Mouse (Mus musculus) adrenal gland, postnatal 4 days (tissue): ENCODE results near the gene Prph2. TPM values are rescaled to one million over a fixed set of nuclear protein-coding genes. Genes with fewer than 3 reads are reported as not detected.

Source experiments
- DNase-seq, 2 experiments: peaks; one replicate each; pipeline ENCODE4 v3.0.0; 2021 to 2022; ENCODE audit warnings: low spot score in 2 of 2, mixed read lengths in 2 of 2
- total RNA-seq, 2 experiments: library from RNA; stranded (reverse); gene quantifications; 2 replicates each; pipeline ENCODE4 v1.2.3; 2021

The Prph2 gene
- total RNA-seq, 2 experiments from 2014 or later, result not detected

DNA sequence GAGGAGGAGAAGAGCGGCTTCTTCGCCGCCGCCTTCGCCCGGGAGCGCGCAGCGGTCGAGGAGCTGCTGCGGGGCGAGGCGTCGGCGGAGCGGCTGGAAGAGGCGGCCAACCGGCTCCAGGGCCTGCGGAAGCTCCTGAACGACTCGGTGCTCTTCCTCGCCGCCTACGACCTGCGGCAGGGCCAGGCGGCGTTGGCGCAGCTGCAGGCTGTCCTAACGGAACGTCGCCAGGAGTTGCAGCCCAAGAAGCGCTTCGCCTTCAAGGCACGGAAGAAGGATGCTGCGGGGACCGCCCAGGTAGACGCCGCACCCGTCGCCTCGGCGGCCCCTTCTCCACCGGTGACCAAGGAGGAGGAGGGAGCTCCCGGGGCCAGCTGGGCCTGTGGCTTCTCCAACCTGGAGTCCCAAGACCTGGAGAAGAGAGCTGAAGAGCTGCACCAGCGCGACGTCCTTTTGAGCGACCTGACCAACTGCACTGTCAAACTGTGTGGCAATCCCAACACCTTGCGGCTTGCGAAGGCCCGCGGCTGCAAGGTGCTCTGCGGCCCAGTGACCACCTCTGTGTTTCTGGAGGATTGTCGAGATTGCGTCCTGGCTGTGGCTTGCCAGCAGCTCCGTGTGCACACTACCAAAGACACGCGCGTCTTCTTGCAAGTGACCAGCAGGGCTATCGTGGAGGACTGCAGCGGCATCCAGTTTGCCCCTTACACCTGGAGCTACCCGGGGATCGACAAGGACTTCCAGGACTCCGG, 19.2 kb upstream of the Prph2 start:
- DNase-seq, result peak in 1 of 2 experiments; percentile 16

DNA sequence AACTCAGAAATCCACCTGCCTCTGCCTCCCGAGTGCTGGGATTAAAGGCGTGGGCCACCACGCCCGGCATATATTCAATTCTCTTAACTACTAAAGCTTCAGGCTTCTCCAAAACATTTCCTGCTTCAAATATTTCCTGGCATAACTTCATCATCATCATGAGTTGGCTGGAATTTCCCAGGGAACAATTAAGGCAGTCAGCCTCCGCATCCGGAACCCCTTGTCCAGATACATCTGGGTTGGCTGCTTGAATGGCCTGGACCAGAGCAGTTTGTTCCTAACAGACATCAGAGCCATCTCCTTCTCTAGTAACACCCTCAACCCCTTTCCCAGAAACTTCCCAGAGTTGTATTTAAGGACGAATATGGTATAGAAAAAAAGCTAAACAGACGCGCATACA, 14.8 kb upstream of the Prph2 start:
- no peak for DNase-seq

DNA sequence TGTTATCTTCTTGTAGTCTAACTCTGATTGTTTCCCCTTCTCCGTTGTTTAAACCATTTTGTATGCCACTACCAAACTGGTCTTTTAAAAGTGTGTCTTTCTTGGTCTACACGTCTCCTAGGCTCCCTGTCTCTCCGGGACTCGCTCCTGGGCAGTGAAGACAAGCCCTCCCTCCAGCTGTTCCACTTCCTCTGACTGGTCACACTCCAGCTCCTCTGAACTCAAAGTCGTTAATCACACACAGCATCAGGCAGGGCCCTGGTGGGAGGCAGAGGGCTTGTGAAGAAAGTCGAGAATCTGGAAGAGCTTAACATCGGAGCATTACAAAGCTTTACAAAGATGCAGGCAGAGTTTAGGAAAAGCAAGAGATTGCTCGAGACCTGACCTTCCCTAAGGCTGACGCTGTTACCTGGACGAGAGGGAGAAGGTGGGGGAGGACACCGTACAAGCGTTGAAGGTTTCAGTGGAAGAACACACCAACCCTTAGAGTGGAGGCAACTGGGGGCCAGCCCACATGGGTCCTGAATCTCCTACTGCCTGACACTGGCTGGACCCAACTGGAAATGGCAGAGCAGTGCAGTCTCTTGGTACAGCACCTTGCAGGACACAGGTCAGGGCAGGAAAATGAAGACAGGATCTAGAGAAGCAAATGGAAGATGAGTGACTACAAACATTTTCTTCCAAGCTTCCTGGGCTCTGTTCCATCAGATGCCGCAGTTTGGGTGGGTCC, 12.9 kb upstream of the Prph2 start:
- DNase-seq, result no peak

DNA sequence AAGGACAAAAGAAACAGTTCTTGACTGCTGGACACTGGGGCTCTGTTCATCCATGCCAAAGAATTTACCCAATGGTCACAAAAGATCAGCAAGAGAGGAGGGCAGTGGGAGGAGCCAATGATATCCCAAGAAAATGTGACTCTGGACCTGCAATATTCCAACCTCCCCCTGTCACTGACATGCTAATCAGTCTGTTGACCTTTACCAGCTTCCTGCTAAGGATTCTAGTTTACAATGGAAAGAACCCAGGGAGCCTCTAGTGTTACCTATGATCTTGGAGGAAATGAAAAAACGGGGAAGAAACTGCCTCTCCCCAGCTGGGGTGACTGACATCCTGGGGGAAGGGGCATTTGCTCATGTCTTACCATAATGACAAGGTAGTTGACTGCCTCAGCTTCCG, 9.3 kb upstream of the Prph2 start:
- no peak for DNase-seq

DNA sequence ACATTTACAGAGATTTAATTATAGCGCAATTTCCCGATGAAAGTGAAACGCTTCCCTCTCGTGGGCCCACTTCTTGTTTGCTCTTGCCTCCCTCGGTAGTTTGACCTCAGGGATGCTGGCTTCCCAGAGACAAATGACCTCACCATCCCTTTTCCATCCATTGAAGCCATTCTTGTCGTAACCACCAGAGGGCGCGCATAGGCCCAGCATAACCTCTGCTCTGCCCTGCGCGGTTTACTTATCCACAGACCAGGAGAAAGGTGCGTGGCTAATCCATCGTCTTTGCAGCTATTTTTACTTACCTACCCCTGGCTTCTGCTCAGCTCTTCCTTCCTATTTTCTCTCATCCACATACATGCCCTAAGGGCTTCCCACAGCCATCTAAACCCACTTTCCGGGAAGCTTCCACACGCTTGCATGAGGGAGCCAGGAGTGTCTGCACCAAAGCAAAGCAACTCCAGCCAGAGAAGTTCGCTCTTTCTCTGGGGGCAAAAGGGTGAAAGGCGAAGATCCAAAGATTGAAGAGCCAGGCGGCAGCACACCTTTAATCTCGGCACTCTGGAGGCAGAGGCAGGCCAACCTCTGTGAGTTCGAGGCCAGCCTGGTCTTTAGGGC, 6.3 kb upstream of the Prph2 start:
- DNase-seq, result peak; percentile 55 to 61

DNA sequence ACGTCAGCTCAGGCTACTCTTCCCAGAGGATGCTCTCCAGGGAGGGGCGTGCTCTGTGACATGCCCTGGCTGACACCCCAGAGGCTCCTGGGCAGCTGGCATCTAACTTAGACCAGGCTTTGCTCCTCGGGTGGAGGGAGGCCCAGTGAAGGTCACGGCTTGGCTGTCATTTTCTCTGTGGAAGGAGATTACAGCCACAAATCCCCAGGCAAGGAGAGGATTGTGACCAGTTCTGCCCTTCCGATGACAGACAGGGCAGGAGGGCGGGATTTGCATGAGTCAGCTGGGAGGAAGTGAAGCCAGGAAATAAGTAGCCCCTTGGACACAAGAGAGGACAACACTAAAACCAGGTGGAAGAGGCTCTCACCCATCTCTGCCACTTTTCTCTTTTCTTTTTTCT, 2.1 kb downstream of the Prph2 start:
- peak in 1 of 2 experiments; percentile 11 for DNase-seq

DNA sequence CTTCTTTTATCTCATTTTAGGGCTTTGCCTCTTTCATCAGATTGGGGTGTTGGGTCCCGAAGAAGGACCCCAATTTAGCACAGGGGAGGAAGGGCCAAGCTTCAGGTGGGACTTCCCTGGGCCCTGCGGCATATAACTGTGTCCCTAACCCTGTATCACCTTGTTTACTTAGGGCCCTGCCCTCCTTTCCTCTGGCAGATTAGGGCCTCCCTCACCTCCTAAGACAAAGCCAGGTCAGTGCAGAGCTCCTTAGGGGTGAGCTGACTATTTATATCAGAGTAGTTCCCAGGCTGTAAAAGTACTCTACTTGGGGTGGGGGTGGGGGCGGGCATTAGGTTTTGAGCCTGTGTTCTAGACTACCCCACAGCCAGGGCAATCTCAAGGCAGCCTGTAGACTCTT, 4.9 kb downstream of the Prph2 start:
- DNase-seq, result no peak

DNA sequence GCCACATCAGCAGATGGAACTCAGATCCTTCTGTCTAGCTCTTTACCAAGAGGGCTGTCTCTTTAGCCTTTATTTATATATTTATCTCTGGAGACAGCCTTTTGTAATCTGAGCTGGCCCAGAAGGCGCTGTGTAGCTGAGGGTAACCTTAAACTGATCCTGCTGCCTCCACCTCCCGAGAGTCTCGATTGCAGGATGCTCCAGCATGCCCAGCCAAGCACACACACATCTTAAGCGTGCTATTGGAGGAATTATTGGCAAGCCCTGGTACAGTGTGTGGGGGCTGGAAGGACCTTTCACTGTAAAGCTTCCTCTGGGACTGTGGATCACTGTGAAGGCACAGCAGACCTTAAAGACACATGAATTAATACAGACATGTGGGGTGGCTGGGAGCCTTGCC, 8.7 kb downstream of the Prph2 start:
- no peak for DNase-seq

DNA sequence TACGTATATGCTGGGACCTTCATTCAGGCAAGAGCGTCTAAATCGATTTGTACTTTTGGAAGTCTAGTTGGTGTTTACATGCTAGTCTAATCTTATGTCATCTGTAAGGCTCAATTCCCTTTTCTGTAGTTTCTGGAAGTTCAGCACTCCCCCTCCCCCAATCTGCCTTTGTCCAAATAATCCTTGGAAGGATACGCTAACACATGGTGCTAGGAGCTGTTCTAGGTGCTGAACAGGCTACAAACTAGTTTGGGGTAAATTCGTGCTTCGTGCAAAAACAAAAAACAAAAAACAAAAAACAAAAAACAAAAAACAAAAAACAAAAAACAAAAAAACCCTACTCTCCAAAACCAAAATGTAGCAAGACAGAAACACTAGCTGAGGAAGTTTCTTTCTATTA, 10.6 kb downstream of the Prph2 start:
- no peak for DNase-seq

DNA sequence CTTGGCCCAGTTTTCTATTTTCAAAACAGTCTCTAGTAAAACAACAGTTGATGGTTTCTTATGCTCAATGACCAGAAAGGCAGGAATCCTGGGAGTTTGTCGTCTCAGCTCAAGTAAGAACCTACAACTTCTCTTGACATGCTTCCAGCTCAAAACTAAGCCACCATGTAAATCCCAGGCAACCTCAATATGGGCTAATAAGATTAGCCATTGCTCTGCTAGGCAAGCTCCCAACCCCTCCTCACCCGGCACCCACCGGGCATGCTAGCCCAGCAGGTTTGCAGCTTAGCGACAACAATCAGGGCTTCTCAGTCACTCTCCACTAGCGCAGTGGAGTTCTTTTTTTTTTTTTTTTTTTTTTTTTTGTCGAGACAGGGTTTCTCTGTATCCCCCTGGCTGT, 15.9 kb downstream of the Prph2 start:
- no peak for DNase-seq

DNA sequence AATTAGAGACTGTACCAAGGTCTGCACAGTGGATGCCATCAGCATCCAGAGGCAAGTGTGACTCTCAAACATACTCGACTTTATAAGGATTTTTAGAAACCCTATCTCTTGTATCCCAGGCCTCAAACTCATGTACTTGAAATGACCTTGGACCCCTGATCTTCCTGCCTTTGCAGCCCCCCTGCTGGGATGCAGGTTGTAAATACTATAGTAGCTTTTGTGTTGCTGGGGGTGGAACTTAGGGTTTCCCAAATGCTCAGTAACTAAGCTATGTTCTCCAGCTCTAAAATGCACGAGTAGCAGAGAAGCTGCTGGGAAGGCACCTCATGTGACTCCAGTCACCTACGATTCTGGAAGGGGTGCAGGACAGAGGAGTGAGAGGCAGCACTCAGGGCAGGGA, 16.7 kb downstream of the Prph2 start:
- DNase-seq, result no peak

DNA sequence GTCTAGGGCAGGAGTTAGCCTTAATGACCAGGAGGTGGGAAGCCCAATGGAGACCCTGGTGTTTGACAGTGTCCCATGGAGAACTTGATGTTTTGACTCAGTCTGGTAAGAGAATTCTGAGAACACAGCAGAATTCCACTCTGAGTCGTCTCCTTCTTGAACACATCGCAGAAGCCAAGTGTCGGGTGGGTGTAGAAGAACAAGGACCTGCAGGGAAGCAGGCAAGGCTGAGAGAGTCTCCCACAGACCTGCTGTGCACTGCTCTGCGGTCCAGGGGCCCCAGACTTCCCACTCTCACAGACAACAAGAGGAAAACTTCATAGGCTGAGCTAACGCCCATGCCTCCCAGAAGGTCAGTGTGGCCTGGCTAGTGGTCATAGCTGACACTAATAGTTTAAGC, 17.5 kb downstream of the Prph2 start:
- no peak for DNase-seq

DNA sequence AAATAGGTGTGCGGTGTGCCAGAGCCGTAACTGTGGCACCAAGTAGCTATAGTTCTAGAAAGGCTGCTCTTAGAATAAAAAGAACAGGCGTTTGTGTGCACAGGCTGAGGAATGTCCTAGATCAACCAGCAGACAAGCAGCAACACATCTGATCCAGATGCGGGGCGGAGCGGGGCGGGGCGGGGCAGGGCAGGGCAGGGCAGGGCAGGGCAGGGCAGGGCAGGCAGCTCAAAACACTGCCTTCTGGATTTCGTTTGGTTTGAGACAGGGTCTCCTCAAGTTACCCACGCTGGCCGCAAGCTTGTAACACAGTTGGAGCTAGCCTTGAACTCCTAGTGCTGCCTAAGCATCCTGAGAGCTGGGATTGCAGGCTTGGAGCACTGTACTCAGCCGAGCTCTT, 19.0 kb downstream of the Prph2 start:
- no peak for DNase-seq

DNA sequence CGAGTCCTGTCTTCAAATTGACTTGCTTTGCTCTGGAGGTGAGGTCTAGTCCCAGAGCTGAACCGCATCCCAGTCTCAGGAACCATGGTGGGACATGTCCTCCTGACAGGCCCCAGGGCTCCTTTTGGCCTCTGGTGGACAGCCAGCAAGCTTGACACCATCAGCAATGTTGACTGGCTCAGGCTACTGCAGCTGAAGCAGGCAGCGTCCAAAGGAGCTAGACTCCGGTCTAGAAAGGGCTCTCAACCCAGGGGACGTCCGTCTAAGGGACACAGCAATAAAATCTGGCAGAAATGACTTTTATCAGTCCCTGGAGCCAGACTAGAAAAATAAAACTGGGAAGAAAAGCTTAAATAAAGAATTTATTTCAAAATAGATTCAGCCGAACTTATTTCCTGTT, 19.6 kb downstream of the Prph2 start:
- DNase-seq, result no peak

DNA sequence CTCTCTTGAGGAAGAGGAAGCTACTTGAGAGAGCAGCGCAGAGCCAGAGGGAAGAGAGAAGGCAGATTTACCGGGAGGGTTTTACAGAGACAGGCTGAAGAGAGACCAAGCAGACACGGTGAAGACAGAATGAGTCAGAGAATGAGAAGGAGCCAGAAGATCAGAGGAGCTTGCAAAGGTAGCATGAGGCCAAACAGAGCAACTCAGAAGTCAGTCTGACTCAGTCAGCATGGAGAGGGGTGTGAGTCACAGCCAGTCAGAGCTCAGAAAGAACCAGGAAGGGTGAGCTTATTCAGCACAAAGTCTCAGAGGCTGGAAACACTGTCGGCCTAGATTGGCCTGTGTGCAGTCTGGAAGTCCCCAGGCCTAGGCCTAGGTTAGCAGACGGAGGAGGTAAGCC, 22.7 kb downstream of the Prph2 start:
- no peak for DNase-seq

DNA sequence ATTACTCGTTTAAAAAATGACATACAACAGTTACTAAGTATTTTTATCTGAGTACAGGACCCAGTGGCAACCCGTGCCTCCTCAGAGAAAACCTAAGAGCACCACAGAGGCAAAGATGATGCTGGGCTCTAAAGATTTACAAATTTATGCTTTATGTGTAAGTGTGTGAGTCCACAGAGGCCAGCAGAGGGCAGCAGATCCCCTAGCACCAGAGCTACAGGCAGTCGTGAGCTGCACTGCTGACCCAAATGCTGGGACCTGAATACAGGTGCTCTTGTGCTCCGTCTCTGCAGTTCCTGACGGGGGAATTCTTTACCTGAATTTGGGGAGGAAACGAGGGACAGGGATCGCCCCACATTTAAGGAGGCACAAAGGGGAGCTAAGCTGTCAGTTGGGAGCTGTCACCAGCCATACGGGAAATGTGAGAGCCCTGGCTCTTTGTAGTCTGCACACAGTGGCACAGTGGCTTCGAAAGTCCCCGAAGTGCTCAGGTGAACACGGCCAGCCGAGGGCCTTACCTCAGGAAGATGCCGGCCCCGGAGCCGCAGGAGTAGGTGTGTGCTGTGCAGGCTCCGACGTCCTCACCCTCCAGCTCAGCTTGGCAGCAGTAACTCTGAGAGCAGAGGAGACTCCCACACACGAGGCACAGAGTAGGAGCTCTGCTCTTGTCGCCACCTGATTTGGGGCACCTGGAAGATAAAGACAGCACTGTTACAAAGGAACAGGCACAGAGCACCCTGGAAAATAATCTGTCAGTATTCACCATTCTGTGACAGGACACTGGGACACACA, 23.5 kb downstream of the Prph2 start:
- DNase-seq, result no peak

DNA sequence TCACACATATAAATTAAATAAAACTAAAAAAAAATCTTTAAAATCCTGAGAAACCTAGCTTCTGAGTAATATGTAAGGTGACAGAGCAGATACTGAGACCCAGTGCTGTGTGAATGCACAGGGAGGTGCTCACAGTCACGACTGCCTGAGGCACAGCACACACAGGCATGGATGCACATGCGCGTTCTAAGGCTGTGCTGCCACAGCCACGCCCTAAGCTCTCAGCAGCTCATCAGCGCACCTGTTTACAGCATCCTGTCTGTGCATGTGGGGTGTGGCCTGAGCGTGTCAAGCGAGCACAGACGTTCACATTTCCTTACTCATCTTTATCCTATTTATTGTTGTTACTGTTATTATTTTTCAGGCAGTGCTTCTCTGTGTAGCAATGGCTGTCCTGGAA, 30.2 kb downstream of the Prph2 start:
- DNase-seq, result no peak

DNA sequence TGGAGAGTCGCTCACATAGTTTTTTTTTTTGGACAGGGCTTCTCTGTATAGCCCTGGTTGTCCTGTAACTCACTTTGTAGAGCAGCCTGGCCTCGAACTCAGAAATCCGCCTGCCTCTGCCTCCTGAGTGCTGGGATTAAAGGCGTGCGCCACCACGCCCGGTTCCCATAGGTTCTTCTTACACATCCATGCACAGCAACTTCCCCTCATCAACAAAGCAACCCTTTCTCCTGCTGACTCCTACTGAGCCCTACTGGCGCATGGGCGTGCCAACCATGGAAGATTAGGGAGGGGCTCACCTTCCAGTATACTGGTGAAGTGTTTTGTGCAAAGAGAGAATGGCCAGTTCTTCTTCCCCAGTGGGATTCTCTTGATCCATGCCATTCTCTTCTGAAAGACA, 32.2 kb downstream of the Prph2 start:
- no peak for DNase-seq

DNA sequence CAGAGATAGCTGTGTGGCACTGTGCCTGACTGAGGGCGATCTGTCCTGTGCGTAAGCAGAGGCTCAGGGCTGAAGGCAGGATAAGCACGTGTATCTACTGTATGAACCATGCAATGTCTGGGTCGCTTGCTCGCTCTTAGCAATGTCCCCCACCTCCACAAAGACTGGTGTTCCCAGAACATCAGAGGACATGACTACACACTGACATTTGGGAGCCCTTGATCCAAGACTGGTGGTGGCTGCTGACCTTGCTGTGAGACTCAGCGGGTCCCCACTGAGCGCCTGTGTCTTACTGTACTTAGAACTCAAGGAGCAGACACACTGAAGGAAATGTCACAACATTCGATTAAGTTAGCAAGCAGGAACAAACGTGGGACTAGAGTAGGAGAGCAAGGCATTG, 36.0 kb downstream of the Prph2 start:
- no peak for DNase-seq

DNA sequence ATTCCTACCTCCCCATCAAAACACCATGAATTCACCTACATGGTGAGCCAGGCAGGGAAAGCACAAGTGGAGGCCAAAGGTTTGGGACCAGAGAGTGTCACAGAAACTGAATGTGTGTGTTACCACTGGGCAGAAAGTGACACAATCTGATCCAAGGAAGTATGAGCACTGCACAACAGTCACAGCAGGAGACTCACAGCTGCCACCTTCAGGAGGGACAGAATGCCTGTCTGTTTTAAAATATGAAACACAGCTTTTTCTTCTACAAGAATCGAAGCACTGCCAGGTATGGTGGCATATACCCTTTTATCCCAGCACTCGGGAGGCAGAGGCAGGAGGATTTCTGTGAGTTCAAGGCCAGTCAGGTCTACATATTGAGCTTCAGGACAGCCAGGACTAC, 47.8 kb downstream of the Prph2 start:
- DNase-seq, result no peak

DNA sequence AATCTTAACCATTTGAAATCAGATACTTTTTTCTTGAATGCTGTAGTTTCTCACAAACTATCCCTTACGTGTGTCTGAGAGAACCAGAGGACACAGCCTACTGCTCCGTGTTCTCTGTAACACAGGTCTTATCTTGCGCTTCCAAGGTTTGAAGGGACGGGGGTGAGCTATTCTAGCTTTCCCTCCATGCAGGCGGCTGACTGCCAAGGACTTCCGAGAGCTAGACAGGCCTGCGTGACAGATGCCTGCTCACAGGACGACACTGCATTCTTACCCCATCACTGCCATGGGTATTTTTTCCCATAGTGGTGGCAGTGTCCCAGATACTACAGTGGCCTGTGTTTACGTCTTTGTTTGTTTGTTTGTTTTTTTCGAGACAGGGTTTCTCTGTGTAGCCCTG, 50.0 kb downstream of the Prph2 start:
- no peak for DNase-seq

DNA sequence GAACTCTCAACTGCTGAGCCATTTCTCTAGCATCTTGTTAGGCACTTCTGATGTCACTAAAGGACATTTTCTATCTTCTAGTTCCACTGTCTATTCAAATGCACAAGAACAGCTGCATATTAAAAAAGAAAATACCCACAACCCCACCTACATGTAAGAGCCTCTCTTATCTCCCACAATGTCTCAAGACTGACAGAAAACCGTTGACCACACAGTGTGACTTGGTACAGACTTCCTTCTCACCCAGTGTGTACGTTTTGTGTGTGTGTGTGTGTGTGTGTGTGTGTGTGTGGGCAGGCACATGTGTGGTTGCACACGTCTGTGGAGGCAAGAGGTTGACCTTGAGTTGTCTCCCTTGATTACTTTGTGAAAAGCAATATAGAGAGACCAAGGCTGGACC, 51.9 kb downstream of the Prph2 start:
- DNase-seq, result no peak
